21 mouse cellular contexts compared by ENCODE assay signal in genomic region chr7:95971863-95972262, GRCm38 (mm10).
"Had no signal": no experiment of that assay in that cellular context is flagged by ENCODE, and none has a peak within 500 bp of the region (broad histone marks: within the 10 kb centered on the region; RNA-seq: fewer than 3 reads in every experiment).

No protein-coding gene starts in this region.

- H3K4me3 ChIP-seq: heart, embryonic 10.5 days; heart, embryonic 12.5 days; hindbrain, embryonic 13.5 days; hindbrain, embryonic 15.5 days; limb, embryonic 13.5 days; limb, embryonic 15.5 days; liver, embryonic 12.5 days had no signal

- H3K4me2 ChIP-seq: heart, embryonic 12.5 days; hindbrain, embryonic 13.5 days; hindbrain, embryonic 15.5 days; limb, embryonic 13.5 days; limb, embryonic 15.5 days; liver, embryonic 12.5 days had no signal

- H3K27me3 ChIP-seq: heart, embryonic 12.5 days; hindbrain, embryonic 13.5 days; hindbrain, embryonic 15.5 days; limb, embryonic 13.5 days; limb, embryonic 15.5 days; liver, embryonic 12.5 days had no signal

- H3K9me3 ChIP-seq: heart, embryonic 10.5 days; heart, embryonic 12.5 days; hindbrain, embryonic 13.5 days; hindbrain, embryonic 15.5 days; limb, embryonic 13.5 days; limb, embryonic 15.5 days; liver, embryonic 12.5 days had no signal

- H3K4me1 ChIP-seq: heart, embryonic 10.5 days; hindbrain, embryonic 13.5 days; hindbrain, embryonic 15.5 days; limb, embryonic 13.5 days; limb, embryonic 15.5 days; liver, embryonic 12.5 days had no signal

- H3K36me3 ChIP-seq: heart, embryonic 10.5 days; heart, embryonic 12.5 days; hindbrain, embryonic 13.5 days; hindbrain, embryonic 15.5 days; limb, embryonic 13.5 days; limb, embryonic 15.5 days; liver, embryonic 12.5 days had no signal

- DNase-seq: forebrain, postnatal 0 days; gastrocnemius, postnatal 14 days; gastrocnemius, postnatal 36 days; heart, adult 18-20 months; heart, postnatal 10 days; heart, postnatal 36 days; kidney, adult 18-20 months; kidney, adult 9 months; layer of hippocampus, adult 9-11 months; layer of hippocampus, postnatal 36 days; left cerebral cortex, postnatal 4 days had no signal

- ATAC-seq: forebrain, postnatal 0 days; hindbrain, postnatal 0 days; intestine, embryonic 16.5 days; liver, embryonic 12.5 days had no signal

- H3K27ac ChIP-seq: heart, embryonic 10.5 days; hindbrain, embryonic 13.5 days; hindbrain, embryonic 15.5 days; hindbrain, postnatal 0 days; limb, embryonic 13.5 days; limb, embryonic 15.5 days; liver, embryonic 12.5 days; liver, embryonic 14.5 days had no signal

- H3K9ac ChIP-seq: forebrain, postnatal 0 days; heart, embryonic 12.5 days; hindbrain, embryonic 13.5 days; hindbrain, embryonic 15.5 days; limb, embryonic 13.5 days; limb, embryonic 15.5 days; liver, embryonic 12.5 days; liver, embryonic 14.5 days had no signal
